Mouse (Mus musculus) MEL (cell line): ENCODE measurements around the gene Cyp2r1. TPM values are rescaled to one million over a fixed set of nuclear protein-coding genes. Genes with fewer than 3 reads are reported as not detected.

Experiments
- DNase-seq: peaks from one replicate; pipeline ENCODE4 v3.0.0; 2011; ENCODE audit warnings: low read depth, low spot score
- H3K27ac ChIP-seq: 2 replicates; pipeline ENCODE4 v1.5.1; 2012; ENCODE audit warnings: low read depth, mild to moderate bottlenecking, control low read depth, low read length, moderate library complexity; ENCODE audit not compliant: control insufficient read depth
- H3K27me3 ChIP-seq, 2 experiments: fragments of 150-350 bp in 1 of 2; sonication (generic) in 1 of 2; 2 replicates each; pipeline ENCODE4 v1.6.1; 2012; ENCODE audit warnings: low read length in 2 of 2, mild to moderate bottlenecking in 2 of 2, improper control_type of control experiment in 1 of 2, moderate library complexity in 1 of 2; ENCODE audit not compliant: insufficient read depth in 2 of 2, control insufficient read depth in 1 of 2
- H3K36me3 ChIP-seq, 2 experiments: 2 replicates each; pipeline ENCODE4 v1.6.1; 2012 to 2014; ENCODE audit warnings: low read length in 2 of 2, improper control_type of control experiment in 1 of 2, inconsistent platforms in 1 of 2, mild to moderate bottlenecking in 1 of 2; ENCODE audit not compliant: insufficient read depth in 2 of 2, control insufficient read depth in 1 of 2
- H3K4me1 ChIP-seq, 2 experiments: fragments of 150-350 bp in 1 of 2; sonication (generic) in 1 of 2; 2 replicates each; pipeline ENCODE4 v1.6.1; 2012; ENCODE audit warnings: low read length in 2 of 2, improper control_type of control experiment in 1 of 2, mild to moderate bottlenecking in 1 of 2; ENCODE audit not compliant: insufficient read depth in 2 of 2, control insufficient read depth in 1 of 2
- H3K4me3 ChIP-seq, 2 experiments: fragments of 150-350 bp in 1 of 2; sonication (generic) in 1 of 2; 2 replicates each; pipeline ENCODE4 v1.5.1; 2012; ENCODE audit warnings: low read depth in 2 of 2, low read length in 2 of 2, mild to moderate bottlenecking in 2 of 2, moderate library complexity in 2 of 2, control low read depth in 1 of 2, improper control_type of control experiment in 1 of 2; ENCODE audit not compliant: control insufficient read depth in 1 of 2, insufficient read depth in 1 of 2
- H3K79me2 ChIP-seq: 2 replicates; pipeline ENCODE4 v1.6.1; 2012; ENCODE audit warnings: mild to moderate bottlenecking, low read length, moderate library complexity; ENCODE audit not compliant: control insufficient read depth, poor library complexity, insufficient read depth
- H3K9ac ChIP-seq: 2 replicates; pipeline ENCODE4 v1.6.1; 2012; ENCODE audit warnings: low read depth, mild to moderate bottlenecking, control low read depth, low read length, moderate library complexity; ENCODE audit not compliant: control insufficient read depth, poor library complexity, severe bottlenecking
- H3K9me3 ChIP-seq: fragments of 150-350 bp; sonication (generic); replicated peaks from 2 replicates; pipeline ENCODE4 v1.6.1; 2012; ENCODE audit warnings: mild to moderate bottlenecking, low read length, improper control_type of control experiment, moderate library complexity; ENCODE audit not compliant: insufficient read depth
- CHD1 ChIP-seq: IDR thresholded peaks from 2 replicates; pipeline ENCODE4 v1.6.1; 2012; ENCODE audit warnings: low read depth, mild to moderate bottlenecking, inconsistent platforms, low read length, improper control_type of control experiment
- CHD2 ChIP-seq: IDR thresholded peaks from 2 replicates; pipeline ENCODE4 v1.6.1; 2011; ENCODE audit warnings: low read length, improper control_type of control experiment
- CTCF ChIP-seq, 3 experiments: IDR thresholded peaks in 2 of 3; conservative IDR thresholded peaks in 1 of 3; 2 replicates each; pipeline ENCODE4 v1.5.1; 2011 to 2012; ENCODE audit warnings: low read length in 3 of 3, low read depth in 2 of 3, mild to moderate bottlenecking in 2 of 3, improper control_type of control experiment in 1 of 3, inconsistent platforms in 1 of 3, mixed read lengths in 1 of 3, moderate library complexity in 1 of 3; ENCODE audit not compliant: control insufficient read depth in 1 of 3, insufficient read depth in 1 of 3, poor library complexity in 1 of 3, severe bottlenecking in 1 of 3
- GATA1 ChIP-seq: IDR thresholded peaks from 2 replicates; pipeline ENCODE4 v1.6.1; 2011; ENCODE audit warnings: low read depth, low read length, improper control_type of control experiment
- MAFK ChIP-seq: IDR thresholded peaks from 2 replicates; pipeline ENCODE4 v1.6.1; 2011; ENCODE audit warnings: low read depth, mild to moderate bottlenecking, low read length, improper control_type of control experiment, borderline replicate concordance
- MEF2A ChIP-seq: IDR thresholded peaks from 2 replicates; pipeline ENCODE4 v1.6.1; 2014; ENCODE audit warnings: low read depth, mild to moderate bottlenecking, inconsistent platforms, low read length, improper control_type of control experiment; ENCODE audit not compliant: poor library complexity, insufficient replicate concordance, severe bottlenecking; ENCODE audit errors: extremely low read depth
- POLR2A ChIP-seq, 2 experiments: IDR thresholded peaks; 2 replicates each; pipeline ENCODE4 v1.6.1; 2011 to 2012; ENCODE audit warnings: low read length in 2 of 2, mild to moderate bottlenecking in 2 of 2, control low read depth in 1 of 2, improper control_type of control experiment in 1 of 2, low read depth in 1 of 2, moderate library complexity in 1 of 2; ENCODE audit not compliant: control insufficient read depth in 1 of 2, insufficient read depth in 1 of 2, poor library complexity in 1 of 2
- POLR2AphosphoS5 ChIP-seq: IDR thresholded peaks from 2 replicates; pipeline ENCODE4 v1.6.1; 2012; ENCODE audit warnings: low read depth, borderline replicate concordance, mild to moderate bottlenecking, inconsistent platforms, low read length, moderate library complexity, mixed read lengths
- RAD21 ChIP-seq: IDR thresholded peaks from 2 replicates; pipeline ENCODE4 v1.6.1; 2011; ENCODE audit warnings: mild to moderate bottlenecking, low read depth, low read length, improper control_type of control experiment
- SMC3 ChIP-seq: IDR thresholded peaks from 2 replicates; pipeline ENCODE4 v1.6.1; 2011; ENCODE audit warnings: low read depth, low read length, improper control_type of control experiment
- UBTF ChIP-seq: IDR thresholded peaks from 2 replicates; pipeline ENCODE4 v1.6.1; 2012; ENCODE audit warnings: low read depth, mild to moderate bottlenecking, inconsistent platforms, low read length, improper control_type of control experiment, moderate library complexity, borderline replicate concordance; ENCODE audit not compliant: insufficient read depth
- USF2 ChIP-seq, 2 experiments: IDR thresholded peaks; 2 replicates each; pipeline ENCODE4 v1.6.1; 2011 to 2012; ENCODE audit warnings: improper control_type of control experiment in 2 of 2, low read length in 2 of 2, borderline replicate concordance in 1 of 2, inconsistent platforms in 1 of 2, low read depth in 1 of 2, mild to moderate bottlenecking in 1 of 2; ENCODE audit not compliant: insufficient read depth in 1 of 2
- ZC3H11A ChIP-seq: IDR thresholded peaks from 2 replicates; pipeline ENCODE4 v1.6.1; 2012; ENCODE audit warnings: low read depth, mild to moderate bottlenecking, inconsistent platforms, low read length, improper control_type of control experiment
- ZMIZ1 ChIP-seq: IDR thresholded peaks from 2 replicates; pipeline ENCODE4 v1.6.1; 2012; ENCODE audit warnings: low read depth, mild to moderate bottlenecking, inconsistent platforms, low read length, improper control_type of control experiment, moderate library complexity
- polyA plus RNA-seq, 2 experiments: library from polyadenylated mRNA; stranded (reverse) in 1 of 2; unstranded in 1 of 2; fragments of >175 nt in 1 of 2; fragments of >200 nt in 1 of 2; gene quantifications; 2 replicates each; pipeline versions ENCODE4 v1.2.1 to v1.2.4; 2012; ENCODE audit warnings: low replicate concordance in 2 of 2, low read depth in 1 of 2; ENCODE audit not compliant: insufficient read length in 2 of 2, insufficient read depth in 1 of 2, missing spikeins in 1 of 2
- total RNA-seq: library from RNA; depleted of rRNA; stranded (reverse); fragments of 300-350 nt; gene quantifications from 2 replicates; pipeline ENCODE4 v1.2.3, GENCODE M21; 2012

The Cyp2r1 gene
- total and polyA plus RNA-seq, 3 experiments: not detected

- H3K79me2 ChIP-seq: no peaks in the 10 kb centered on the region
- no peak overlapping the region for H3K9ac ChIP-seq
- no peaks in the 10 kb centered on the region for H3K4me1 ChIP-seq
- H3K27me3 ChIP-seq: peaks cover 0 to 2% of the 10 kb centered on the region in 2 experiments; a peak in 1 of 4 replicates
- no peak for DNase-seq
- no peaks in the 10 kb centered on the region for H3K36me3 ChIP-seq
- no peaks in the 10 kb centered on the region for H3K9me3 ChIP-seq
- no peak for TF ChIP-seq USF2 (IDR thresholded peaks at IDR 0.05; ENCODE audit: borderline replicate concordance in 1 of 2, insufficient read depth in 1 of 2, low read depth in 1 of 2, low read length in 2 of 2)
- no peak for TF ChIP-seq POLR2AphosphoS5
- TF ChIP-seq, all 39 proteins: peak for 0
- H3K4me3 ChIP-seq: no peak overlapping the region
- H3K27ac ChIP-seq: no peak overlapping the region
These were observed 18.4 kb upstream of the Cyp2r1 start for GRCm38 (mm10) chr7:114581200-114581599.

- DNase-seq: peak; percentile 57
These were observed 17.7 kb upstream of the Cyp2r1 start for GRCm38 (mm10) chr7:114580426-114580825.

DNA sequence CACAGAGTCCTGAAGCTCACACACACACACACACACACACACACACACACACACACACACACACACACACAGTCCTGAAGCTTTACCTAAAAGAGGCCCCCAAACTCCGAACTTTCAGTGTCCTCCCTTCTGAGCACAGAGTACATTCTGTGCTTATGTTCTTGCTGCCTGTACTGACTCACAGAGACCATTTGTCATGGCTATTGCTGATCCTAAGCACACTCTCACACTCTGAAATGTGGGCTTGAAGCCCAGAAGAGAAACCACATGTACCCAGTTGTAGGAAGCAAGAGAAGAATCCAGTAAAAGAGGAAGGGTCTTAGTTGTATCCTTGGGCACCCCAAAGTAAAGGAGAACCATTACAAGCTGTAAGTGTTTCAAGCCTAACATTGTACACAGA is 14.9 kb upstream of the Cyp2r1 start:
- TF ChIP-seq ZMIZ1: no peak
- TF ChIP-seq CHD1: no peak
- no peak for TF ChIP-seq CHD2
- Histone ChIP-seq H3K36me3 (no peaks in the 10 kb centered on the region), H3K27ac (no peak overlapping the region), H3K79me2 (no peaks in the 10 kb centered on the region), H3K4me1 (no peaks in the 10 kb centered on the region), H3K27me3 (no peaks in the 10 kb centered on the region; a peak in 1 of 4 replicates), H3K9ac (no peak overlapping the region), H3K4me3 (no peak overlapping the region), H3K9me3 (no peaks in the 10 kb centered on the region)
- peak; percentile 11 for DNase-seq

More at GRCm38 (mm10) chr7:114580426-114580825, 17.7 kb upstream of the Cyp2r1 start:
- no peaks in the 10 kb centered on the region for H3K79me2 ChIP-seq
- H3K36me3 ChIP-seq: no peaks in the 10 kb centered on the region
- H3K27me3 ChIP-seq: peaks cover 0 to 2% of the 10 kb centered on the region in 2 experiments; a peak in 1 of 4 replicates
- no peak overlapping the region for H3K4me3 ChIP-seq
- H3K27ac ChIP-seq: no peak overlapping the region
- H3K9ac ChIP-seq: no peak overlapping the region
- H3K4me1 ChIP-seq: no peaks in the 10 kb centered on the region
- TF ChIP-seq ZC3H11A (peak; percentile 39; the same call in 1 of the 2 replicates), RAD21 (peak; percentile 72), UBTF (no peak), GATA1 (peak; percentile 57), MEF2A (no peak), POLR2A (IDR thresholded peaks at IDR 0.05; ENCODE audit: control insufficient read depth in 1 of 2, insufficient read depth in 1 of 2, low read depth in 1 of 2, low read length in 2 of 2, poor library complexity in 1 of 2) (no peak), SMC3 (peak; percentile 88), MAFK (no peak), CTCF (IDR thresholded peaks at IDR 0.05 in 2 of 3, conservative IDR thresholded peaks at IDR 0.05 in 1 of 3; ENCODE audit: control insufficient read depth in 1 of 3, insufficient read depth in 1 of 3, low read depth in 2 of 3, low read length in 3 of 3, poor library complexity in 1 of 3, severe bottlenecking in 1 of 3) (peak; percentile 22 to 73 (median 51); a peak in 5 of 6 replicates)
- TF ChIP-seq, all 39 proteins: peak for 5
- H3K9me3 ChIP-seq: no peaks in the 10 kb centered on the region
